Mouse (Mus musculus) retina, embryonic 14.5 days (tissue): ENCODE measurements around the gene Efcab11.
A peak's percentile ranks its signal among the peaks of the same experiment; 100 is the strongest.
"Not testable (repeated sequence)": the region's sequence is repeated elsewhere in the genome, so short reads cannot be mapped to it uniquely, and the experiment has no call there.

Experiments
- DNase-seq: peaks from one replicate; pipeline ENCODE4 v3.0.0-alpha.2; 2015; ENCODE audit warnings: low spot score

The Efcab11 gene

DNA sequence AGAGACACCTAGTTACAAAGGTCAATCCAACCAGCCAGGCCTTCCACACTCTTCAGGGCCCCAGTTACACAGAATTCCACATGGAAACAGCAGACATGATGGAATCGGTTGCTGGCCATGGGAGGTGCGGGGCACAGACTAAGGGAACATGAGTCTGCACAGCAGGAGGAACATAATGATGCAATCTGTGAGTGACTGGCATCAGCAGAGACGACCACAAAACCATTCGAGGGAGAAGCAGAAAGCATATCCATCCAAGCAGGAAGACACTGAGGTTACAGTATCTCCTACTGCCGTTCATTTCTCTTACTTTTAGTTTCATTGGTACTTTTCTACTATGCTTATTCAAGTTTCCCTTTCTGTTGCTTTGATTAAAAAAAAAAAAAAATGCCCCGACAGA is 9.6 kb downstream of the Efcab11 start:
- DNase-seq: no peak

- DNase-seq: no peak
Measured at GRCm38 (mm10) chr12:99873443-99873842, 10.8 kb downstream of the Efcab11 start.

DNA sequence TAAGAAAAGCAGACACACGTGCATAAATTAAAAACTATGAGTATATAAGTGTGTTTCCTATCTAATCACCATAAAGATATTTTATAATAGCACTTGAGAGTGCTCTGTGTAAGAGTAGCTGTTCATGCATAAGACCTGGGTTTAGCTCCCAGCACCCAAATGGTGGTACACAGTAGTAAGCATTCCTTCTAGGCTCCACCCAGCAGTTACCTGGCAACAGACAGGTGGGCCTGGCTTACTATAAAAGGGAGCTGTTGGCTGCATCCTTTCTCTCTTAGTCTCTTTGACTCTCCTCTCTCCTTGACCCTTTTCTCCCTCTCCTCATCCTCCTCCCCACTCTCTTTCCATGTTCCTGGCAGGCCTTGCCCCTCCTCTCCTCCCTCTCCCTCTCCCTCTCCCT is 15.4 kb downstream of the Efcab11 start:
- no peak for DNase-seq

DNA sequence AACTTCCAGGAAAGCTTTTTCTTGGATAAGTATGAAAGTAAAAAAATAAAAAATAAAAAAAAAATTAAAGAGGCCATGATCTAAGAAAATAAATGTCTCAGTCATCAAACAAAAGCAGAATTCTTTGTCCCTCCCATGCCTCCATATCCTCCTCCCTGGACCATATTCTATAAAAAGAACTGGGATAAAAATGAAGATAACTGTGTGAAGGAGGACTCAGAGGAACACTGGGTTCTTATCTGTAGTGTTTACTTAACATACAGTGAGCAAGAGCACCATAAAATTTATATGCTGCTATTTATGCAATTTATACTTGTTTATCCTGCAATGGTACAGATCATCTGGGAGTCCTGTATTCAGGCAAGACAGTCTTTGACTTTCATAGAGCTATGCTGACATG is 19.6 kb downstream of the Efcab11 start:
- DNase-seq: no peak

- DNase-seq: peak; percentile 24
Measured at GRCm38 (mm10) chr12:99860981-99861380, 23.3 kb downstream of the Efcab11 start.

DNA sequence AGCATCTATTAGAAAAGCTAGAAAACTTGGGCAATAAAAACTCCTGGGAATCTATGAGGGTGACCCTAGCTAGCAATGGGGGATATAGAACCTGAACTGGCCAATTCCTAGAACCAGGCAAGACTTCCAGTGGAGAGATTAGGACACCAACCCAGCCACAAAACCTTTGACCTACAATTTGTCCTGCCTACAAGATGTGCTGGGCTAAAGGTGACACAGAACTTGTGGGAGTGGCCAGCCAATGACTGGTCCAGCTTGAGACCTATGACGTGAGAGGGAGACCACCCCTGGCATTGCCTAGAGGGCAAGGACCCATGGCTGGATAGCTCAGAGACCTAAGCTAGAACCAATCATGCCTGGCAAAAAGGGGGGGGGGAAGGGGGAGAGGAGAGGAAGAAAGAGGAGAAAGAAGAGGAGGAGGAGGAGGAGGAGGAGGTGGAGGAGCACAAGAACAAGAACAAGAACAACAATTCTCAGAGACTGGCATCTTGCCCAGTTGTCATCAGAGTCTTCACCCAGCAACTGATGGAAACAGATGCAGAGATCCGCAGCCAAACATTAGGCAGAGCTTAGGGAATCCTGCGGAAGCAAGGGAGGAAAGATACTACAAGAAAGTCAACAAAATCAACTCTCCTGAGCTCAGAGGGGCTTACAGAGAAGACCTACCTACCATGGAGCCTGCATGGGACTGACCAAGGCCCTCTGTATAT is 24.7 kb downstream of the Efcab11 start:
- DNase-seq: no peak

- DNase-seq: no peak
Measured at GRCm38 (mm10) chr12:99858664-99859063, 25.6 kb downstream of the Efcab11 start.

DNA sequence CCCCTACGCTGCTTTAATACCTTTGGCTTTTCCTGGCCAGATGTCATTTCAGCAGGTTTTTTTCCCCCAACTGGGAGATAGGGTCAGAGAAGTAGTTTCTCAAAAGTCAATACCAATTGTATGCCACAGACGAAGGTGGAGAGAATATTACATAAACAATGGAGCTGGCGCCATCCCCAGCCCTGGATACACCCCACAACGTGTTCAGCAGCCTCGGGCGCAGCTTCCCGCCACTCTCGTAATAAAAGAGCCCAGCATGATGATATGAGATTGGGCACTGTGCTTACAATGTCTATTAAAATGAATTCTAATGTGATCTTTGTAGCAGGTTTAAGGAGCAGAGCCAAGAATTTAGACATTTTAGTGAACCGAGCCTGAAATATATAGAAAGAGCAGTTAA is 28.2 kb downstream of the Efcab11 start:
- DNase-seq: no peak

DNA sequence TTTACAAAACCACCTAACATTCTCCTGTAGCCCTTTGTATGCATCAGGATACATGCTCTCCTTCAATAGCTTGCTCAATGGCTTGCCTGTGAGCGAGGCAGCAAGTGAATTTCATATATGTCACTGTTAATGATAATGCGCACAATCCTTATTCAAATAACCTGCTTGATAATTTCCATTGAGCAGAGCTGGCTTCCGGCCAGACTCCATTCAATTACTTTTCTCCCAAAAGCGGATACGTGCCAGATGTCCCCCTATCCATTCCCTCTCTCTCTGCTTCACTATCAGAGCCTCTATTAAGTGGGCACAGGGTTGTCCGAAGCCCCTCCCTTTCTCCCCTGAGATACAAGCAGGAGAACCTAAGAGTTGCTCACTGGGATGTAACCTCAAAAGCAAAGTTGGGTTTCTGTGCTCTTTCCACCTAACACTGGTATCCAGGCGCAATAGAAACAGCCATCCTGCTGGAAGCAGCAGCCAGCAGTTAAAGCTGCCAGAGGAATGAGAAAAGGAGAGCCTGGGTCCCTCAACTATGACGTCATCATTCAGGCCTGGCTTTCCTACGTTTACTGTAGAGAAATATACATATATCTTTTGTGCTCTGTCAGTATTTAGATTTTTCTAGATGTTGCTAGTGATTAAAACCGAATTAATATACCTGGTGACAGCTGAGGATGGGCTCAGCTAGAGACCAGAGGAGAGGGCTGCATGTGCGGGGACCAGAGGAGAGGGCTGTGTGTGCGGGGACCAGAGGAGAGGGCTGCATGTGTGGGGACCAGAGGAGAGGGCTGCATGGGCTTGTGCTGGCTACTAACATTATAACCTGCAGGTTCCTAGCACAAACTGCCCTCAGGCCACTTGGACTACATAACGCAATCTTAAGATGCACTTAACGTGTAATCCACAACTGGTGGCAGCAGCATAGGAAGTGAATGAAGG is 30.6 kb downstream of the Efcab11 start:
- no peak for DNase-seq

- DNase-seq: no peak
Measured at GRCm38 (mm10) chr12:99849996-99850395, 34.2 kb downstream of the Efcab11 start.

DNA sequence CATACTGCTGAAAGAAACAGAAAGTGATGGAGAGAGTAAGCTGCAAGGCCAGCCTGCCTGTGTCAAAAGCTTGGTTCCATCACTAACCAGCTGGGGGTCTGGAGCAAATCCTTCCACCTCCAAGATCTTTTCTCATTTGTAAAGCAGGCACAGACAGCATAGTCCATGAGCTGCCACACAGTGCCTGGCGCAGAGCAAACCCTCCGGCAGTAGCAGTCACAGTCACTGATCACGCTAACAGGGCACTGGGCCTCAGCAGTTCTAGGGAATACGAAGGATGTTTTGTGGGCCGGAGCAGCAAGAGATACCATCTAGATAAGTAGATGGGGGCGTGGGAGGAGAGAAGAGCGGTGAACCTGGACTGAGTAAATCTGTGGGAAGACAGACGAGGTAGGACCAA is 39.3 kb downstream of the Efcab11 start:
- no peak for DNase-seq

DNA sequence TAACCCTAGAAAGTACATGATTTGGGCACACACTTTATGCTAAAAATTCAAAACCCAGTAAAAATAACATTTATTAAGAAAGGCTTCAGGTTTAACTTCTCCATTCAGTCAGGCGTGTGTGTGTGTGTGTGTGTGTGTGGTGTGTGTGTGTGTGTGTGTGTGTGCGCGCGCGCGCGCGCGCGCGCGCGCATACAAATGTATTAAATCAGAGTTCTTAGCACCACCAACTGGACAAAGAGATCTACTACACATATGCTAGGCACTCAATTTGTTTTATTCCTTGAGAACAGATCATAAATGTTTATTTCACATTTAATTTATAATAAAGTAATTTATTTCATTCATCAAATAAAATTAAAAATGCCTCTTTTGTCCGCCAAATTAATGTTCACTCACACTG is 45.5 kb downstream of the Efcab11 start:
- peak; percentile 64 for DNase-seq

DNA sequence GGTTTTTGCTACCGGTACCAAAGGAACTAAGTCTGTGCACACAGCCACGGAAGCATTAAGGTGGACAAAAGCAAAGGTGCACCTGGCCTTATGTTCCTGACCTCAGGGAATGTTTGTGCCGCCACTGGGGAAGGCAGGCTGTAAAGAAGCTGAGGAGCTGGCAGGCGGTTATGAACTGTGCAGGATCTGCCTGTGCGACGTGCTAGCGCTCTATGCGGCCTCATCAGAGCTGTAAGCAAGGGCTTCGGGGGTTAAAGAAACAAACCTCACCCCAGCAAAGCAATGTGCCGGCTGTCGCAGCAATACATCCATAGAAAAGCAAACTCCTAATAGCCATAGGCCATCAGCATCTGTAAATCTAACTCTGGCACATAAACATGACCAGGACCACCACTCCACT is 46.1 kb downstream of the Efcab11 start:
- DNase-seq: no peak

DNA sequence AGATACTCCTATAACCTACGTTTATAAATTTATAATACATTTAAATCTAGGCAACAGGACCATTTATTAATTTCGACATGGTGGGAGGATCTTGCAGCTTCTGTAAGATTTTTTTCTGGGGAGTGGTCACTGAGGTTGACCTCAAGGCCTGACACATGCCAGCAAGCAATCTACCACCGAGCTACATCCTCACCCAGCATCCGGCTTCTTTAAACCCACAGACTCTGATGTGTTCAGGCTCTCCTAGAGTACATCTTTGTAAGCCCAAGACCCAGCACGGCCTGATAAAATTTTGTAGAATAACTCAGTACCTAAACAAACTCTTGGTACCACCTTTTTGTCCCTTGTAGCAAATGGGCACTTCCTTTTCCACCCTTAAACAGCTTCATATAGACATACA is 46.7 kb downstream of the Efcab11 start:
- DNase-seq: no peak

GRCm38 (mm10) chr12:99836404-99837131 is 47.7 kb downstream of the Efcab11 start:
- DNase-seq: peak; percentile 12

- DNase-seq: no peak
Measured at GRCm38 (mm10) chr12:99833476-99833875, 50.8 kb downstream of the Efcab11 start.

DNA sequence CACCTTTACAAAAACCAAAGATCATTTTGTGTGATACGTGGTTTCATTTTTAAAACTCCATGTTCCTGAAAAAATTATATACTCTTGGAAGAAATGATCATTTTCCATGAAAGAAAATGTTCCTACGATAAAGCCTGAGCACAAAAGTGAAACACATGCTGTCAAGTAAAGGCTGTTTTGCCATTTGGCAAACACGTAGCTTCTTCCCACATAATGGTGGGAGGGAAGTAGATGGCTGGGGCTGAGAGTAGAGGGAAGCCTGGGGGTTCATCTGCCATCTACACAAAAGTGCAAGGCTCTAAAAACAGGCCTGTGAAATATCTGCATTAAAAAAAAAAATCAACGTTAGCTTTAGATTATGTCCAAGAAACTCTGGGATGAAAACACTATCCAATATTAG is 61.6 kb downstream of the Efcab11 start:
- no peak for DNase-seq

GRCm38 (mm10) chr12:99821309-99821934 is 62.8 kb downstream of the Efcab11 start:
- no peak for DNase-seq

GRCm38 (mm10) chr12:99819186-99819974 is 64.9 kb downstream of the Efcab11 start:
- no peak for DNase-seq

DNA sequence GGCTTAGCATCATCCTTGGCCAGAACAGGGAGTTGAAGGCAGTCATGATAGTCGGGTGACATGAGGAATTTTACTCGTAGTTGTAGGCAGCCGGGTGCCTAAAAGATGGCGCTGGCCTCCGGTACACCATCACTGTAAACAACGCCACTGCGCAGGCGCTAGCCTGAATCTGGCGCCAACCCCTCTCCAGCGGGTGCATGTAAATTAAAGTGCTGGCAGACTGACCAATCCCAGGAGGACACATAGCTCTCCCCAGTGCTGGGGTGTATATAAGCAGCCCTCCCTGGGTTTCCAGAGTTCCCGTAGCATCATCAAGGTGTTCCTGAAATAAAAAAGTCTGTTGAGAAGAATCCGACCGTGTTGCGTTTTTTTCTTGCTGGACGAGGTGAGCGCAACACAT is 66.2 kb downstream of the Efcab11 start:
- not testable (repeated sequence) for DNase-seq

- no peak for DNase-seq
Measured at GRCm38 (mm10) chr12:99815244-99815643, 69.0 kb downstream of the Efcab11 start.
